8 mouse cellular contexts compared by ENCODE assay signal in genomic region chr5:121397187-121398145, GRCm38 (mm10). TPM values are rescaled to one million over a fixed set of nuclear protein-coding genes. Genes with fewer than 3 reads are reported as not detected.
DNase-seq lines count a peak whose midpoint lies in the region; ATAC-seq and TF ChIP-seq lines count a peak whose summit lies in the region.

Naa25 (plus strand) TSS chr5:121397936.

- H3K4me1 ChIP-seq in embryonic facial prominence, embryonic 14.5 days (ENCODE audit: control insufficient read depth, insufficient read depth, low read length): peaks cover 6% of the 10 kb centered on the region; the same call in 1 of the 2 replicates
- peaks cover 9% of the 10 kb centered on the region for H3K4me1 ChIP-seq in heart, adult 2 months (ENCODE audit: control insufficient read depth, insufficient read depth, low read length)
- peaks cover 17% of the 10 kb centered on the region for H3K4me1 ChIP-seq in limb, embryonic 13.5 days
- H3K4me1 ChIP-seq in midbrain, embryonic 16.5 days (ENCODE audit: control insufficient read depth, insufficient read depth, low read length): peaks cover 12% of the 10 kb centered on the region

- H3K27me3 ChIP-seq in embryonic facial prominence, embryonic 14.5 days (replicated peaks; ENCODE audit: control insufficient read depth, insufficient read depth, low read length): no peaks in the 10 kb centered on the region
- no peaks in the 10 kb centered on the region for H3K27me3 ChIP-seq in heart, adult 2 months (ENCODE audit: control insufficient read depth, insufficient read depth, low read length)
- H3K27me3 ChIP-seq in limb, embryonic 13.5 days: no peaks in the 10 kb centered on the region
- H3K27me3 ChIP-seq in midbrain, embryonic 16.5 days (ENCODE audit: control insufficient read depth, insufficient read depth, low read depth, low read length): no peaks in the 10 kb centered on the region

- peak within 1 kb of the TSS; percentile 87 for H3K4me2 ChIP-seq in embryonic facial prominence, embryonic 14.5 days (ENCODE audit: low read depth, low read length)
- peak within 1 kb of the TSS; percentile 89 for H3K4me2 ChIP-seq in limb, embryonic 13.5 days (replicated peaks)
- H3K4me2 ChIP-seq in midbrain, embryonic 16.5 days (ENCODE audit: low read length): peak within 1 kb of the TSS; percentile 94

- peak; percentile 96 for ATAC-seq in embryonic facial prominence, embryonic 14.5 days (ENCODE audit: low read depth)
- ATAC-seq in limb, embryonic 13.5 days (ENCODE audit: low FRiP score, low read depth): peak; percentile 94
- peak; percentile 96 for ATAC-seq in midbrain, embryonic 16.5 days

- TF ChIP-seq CTCF in heart, adult 2 months (IDR thresholded peaks at IDR 0.05): no peak

- no peak for TF ChIP-seq EP300 in heart, adult 2 months (IDR thresholded peaks at IDR 0.05; ENCODE audit: insufficient read depth, low read depth, low read length)

- peak; percentile 99 for DNase-seq in 3T3-L1 (ENCODE audit: low read depth, low spot score)
- peak; percentile 88 to 89 for DNase-seq in adrenal gland, postnatal 4 days (ENCODE audit: low spot score in 2 of 2)
- peak; percentile 99 for DNase-seq in embryonic facial prominence, embryonic 14.5 days (ENCODE audit: low spot score)
- peak; percentile 94 to 96 for DNase-seq in heart, adult 2 months
- DNase-seq in kidney, adult 8-10 months: peak; percentile 94
- peak; percentile 88 to 98 for DNase-seq in spleen, postnatal 10 days (ENCODE audit: low spot score in 2 of 2)

- peaks cover 9% of the 10 kb centered on the region for H3K79me2 ChIP-seq in heart, adult 2 months (replicated peaks; ENCODE audit: control insufficient read depth, insufficient read depth, low read length)

- peak; percentile 60 for TF ChIP-seq POLR2A in heart, adult 2 months (IDR thresholded peaks at IDR 0.05; ENCODE audit: insufficient read depth, low read depth, low read length)

- H3K9me3 ChIP-seq in embryonic facial prominence, embryonic 14.5 days (ENCODE audit: control insufficient read depth, low read length): no peaks in the 10 kb centered on the region
- no peaks in the 10 kb centered on the region for H3K9me3 ChIP-seq in limb, embryonic 13.5 days
- no peaks in the 10 kb centered on the region for H3K9me3 ChIP-seq in midbrain, embryonic 16.5 days (replicated peaks; ENCODE audit: control insufficient read depth, low read length, poor library complexity, severe bottlenecking)

- peak within 1 kb of the TSS; percentile 98 for H3K4me3 ChIP-seq in embryonic facial prominence, embryonic 14.5 days (ENCODE audit: low read depth, low read length)
- H3K4me3 ChIP-seq in heart, adult 2 months: peak within 1 kb of the TSS; percentile 88
- H3K4me3 ChIP-seq in limb, embryonic 13.5 days: peak within 1 kb of the TSS; percentile 97
- peak within 1 kb of the TSS; percentile 95 for H3K4me3 ChIP-seq in midbrain, embryonic 16.5 days (ENCODE audit: low read depth, low read length)

- peaks cover 6% of the 10 kb centered on the region; the same call in 1 of the 2 replicates for H3K36me3 ChIP-seq in embryonic facial prominence, embryonic 14.5 days (ENCODE audit: control insufficient read depth, insufficient read depth, low read length)
- no peaks in the 10 kb centered on the region; the same call in 1 of the 2 replicates for H3K36me3 ChIP-seq in heart, adult 2 months (ENCODE audit: control insufficient read depth, insufficient read depth, low read length)
- H3K36me3 ChIP-seq in limb, embryonic 13.5 days: peaks cover 10% of the 10 kb centered on the region
- H3K36me3 ChIP-seq in midbrain, embryonic 16.5 days (ENCODE audit: control insufficient read depth, insufficient read depth, low read length): no peaks in the 10 kb centered on the region

- intact Hi-C loops in heart, adult 2 months (cut with DNase I): loop anchor here (5.0 kb wide), 2 partner anchors 150 to 315 kb away; partner anchors contain the start of genes Adam1a, Atxn2, Gm42878 and Mapkapk5

- peak within 1 kb of the TSS; percentile 87 for H3K9ac ChIP-seq in embryonic facial prominence, embryonic 14.5 days (ENCODE audit: low read depth, low read length)
- H3K9ac ChIP-seq in heart, adult 2 months (ENCODE audit: low read depth, low read length): peak within 1 kb of the TSS; percentile 83
- peak within 1 kb of the TSS; percentile 89 for H3K9ac ChIP-seq in limb, embryonic 13.5 days
- H3K9ac ChIP-seq in midbrain, embryonic 16.5 days (ENCODE audit: low read depth, low read length): peak within 1 kb of the TSS; percentile 87

- H3K27ac ChIP-seq in embryonic facial prominence, embryonic 14.5 days (replicated peaks; ENCODE audit: low read depth, low read length): peak within 1 kb of the TSS; percentile 93
- H3K27ac ChIP-seq in heart, adult 2 months: peak within 1 kb of the TSS; percentile 90
- H3K27ac ChIP-seq in limb, embryonic 13.5 days: peak within 1 kb of the TSS; percentile 91
- H3K27ac ChIP-seq in midbrain, embryonic 16.5 days (ENCODE audit: low read length): peak within 1 kb of the TSS; percentile 78

- 10% methylated on average over 50 of the region's 53 CpGs for WGBS in embryonic facial prominence, embryonic 14.5 days
- WGBS in heart, adult 2 months: 7% methylated on average over 53 of the region's 53 CpGs
- 9% methylated on average over 53 of the region's 53 CpGs for WGBS in limb, embryonic 13.5 days
- 9% methylated on average over 53 of the region's 53 CpGs for WGBS in midbrain, embryonic 16.5 days

RNA-seq across cellular contexts. Expression of gene Naa25, which starts in this region (rescaled TPM):
- total RNA-seq in adrenal gland, postnatal 4 days (2021): 10 to 100 TPM; 29.9 to 31.7 TPM
- 38.0 and 40.3 TPM in 2 replicates for polyA plus RNA-seq in embryonic facial prominence, embryonic 14.5 days (2014; fragmentation: Nextera tagmentation; extraction: Ambion mirVana)
- total RNA-seq in heart, adult 2 months (2021): 10 to 100 TPM; 21.3 to 22.5 TPM
- polyA plus RNA-seq in heart, adult 2 months (2012; rRNA removed): 7.1 and 11.1 TPM in 2 replicates
- polyA plus RNA-seq in limb, embryonic 13.5 days (2015; fragmentation: Nextera tagmentation; extraction: Ambion mirVana): 38.3 and 40.6 TPM in 2 replicates
- 54.0 and 55.0 TPM in 2 replicates for polyA plus RNA-seq in midbrain, embryonic 16.5 days (2015; fragmentation: Nextera tagmentation; extraction: Ambion mirVana)

Comparison
In these comparisons a context has a peak if more than half of its experiments do, and no peak if none do; other contexts are left out.
1. Peak in every context shown above with its lines: DNase-seq, ATAC-seq, H3K4me3 ChIP-seq and H3K27ac ChIP-seq.